Mouse (Mus musculus) ES-E14 (cell line): ENCODE data around the gene Ywhaq. TPM values are rescaled to one million over a fixed set of nuclear protein-coding genes. Genes with fewer than 3 reads are reported as not detected.

ENCODE experiments used
- DNase-seq: peaks from one replicate; pipeline ENCODE4 v3.0.0-alpha.2; 2013; ENCODE audit warnings: low read depth, low spot score
- H3K27ac ChIP-seq: 2 replicates; pipeline ENCODE4 v1.5.1; 2012; ENCODE audit warnings: low read depth, mild to moderate bottlenecking, low read length, moderate library complexity, mixed read lengths; ENCODE audit not compliant: poor library complexity, insufficient read depth, severe bottlenecking
- H3K36me3 ChIP-seq: 2 replicates; pipeline ENCODE4 v1.6.1; 2012; ENCODE audit warnings: mild to moderate bottlenecking, low read length, moderate library complexity, mixed read lengths; ENCODE audit not compliant: control insufficient read depth, poor library complexity, insufficient read depth, severe bottlenecking
- H3K4me1 ChIP-seq, 2 experiments: fragments of 150-350 bp in 1 of 2; sonication (generic) in 1 of 2; 2 replicates each; pipeline ENCODE4 v1.6.1; 2012; ENCODE audit warnings: low read length in 2 of 2, mild to moderate bottlenecking in 1 of 2, mixed read lengths in 1 of 2; ENCODE audit not compliant: control insufficient read depth in 2 of 2, insufficient read depth in 2 of 2, poor library complexity in 1 of 2
- H3K4me3 ChIP-seq, 2 experiments: fragments of 150-350 bp in 1 of 2; sonication (generic) in 1 of 2; 2 replicates each; pipeline ENCODE4 v1.5.1; 2012; ENCODE audit warnings: low read length in 2 of 2, low read depth in 1 of 2, mild to moderate bottlenecking in 1 of 2, mixed read lengths in 1 of 2; ENCODE audit not compliant: insufficient read depth in 1 of 2, poor library complexity in 1 of 2, severe bottlenecking in 1 of 2
- H3K9ac ChIP-seq: 2 replicates; pipeline ENCODE4 v1.6.1; 2012; ENCODE audit warnings: low read depth, mild to moderate bottlenecking, low read length, mixed read lengths; ENCODE audit not compliant: poor library complexity, insufficient read depth, severe bottlenecking
- H3K9me3 ChIP-seq: fragments of 150-350 bp; sonication (generic); 2 replicates; pipeline ENCODE4 v1.6.1; 2012; ENCODE audit warnings: low read depth, mild to moderate bottlenecking, low read length; ENCODE audit not compliant: control insufficient read depth, insufficient read depth
- CHD2 ChIP-seq: IDR thresholded peaks from 2 replicates; pipeline ENCODE4 v1.6.1; 2014; ENCODE audit warnings: mild to moderate bottlenecking, low read depth, low read length, inconsistent platforms
- HCFC1 ChIP-seq: IDR thresholded peaks from 2 replicates; pipeline ENCODE4 v1.6.1; 2012; ENCODE audit warnings: low read length, inconsistent platforms, borderline replicate concordance; ENCODE audit not compliant: insufficient read depth
- MAFK ChIP-seq: IDR thresholded peaks from 2 replicates; pipeline ENCODE4 v1.6.1; 2014; ENCODE audit warnings: mild to moderate bottlenecking, low read depth, low read length, inconsistent platforms; ENCODE audit not compliant: insufficient read depth
- ZC3H11A ChIP-seq: IDR thresholded peaks from 2 replicates; pipeline ENCODE4 v1.6.1; 2012; ENCODE audit warnings: low read depth, mild to moderate bottlenecking, inconsistent platforms, low read length, borderline replicate concordance
- ZNF384 ChIP-seq: IDR thresholded peaks from 2 replicates; pipeline ENCODE4 v1.6.1; 2012; ENCODE audit warnings: low read depth, low read length, inconsistent platforms
- in situ Hi-C, 2 experiments: fragments of 600-800 bp; cut with MboI; formaldehyde crosslinking; loops; one replicate each; pipeline ENCODE4 v1.15.1; 2025; ENCODE audit warnings: low sequenced_read_pairs in 2 of 2, inconsistent platforms in 1 of 2; ENCODE audit not compliant: unreplicated experiment in 2 of 2
- total RNA-seq: library from RNA; depleted of rRNA; stranded (reverse); fragments of 300-350 nt; gene quantifications from 2 replicates; pipeline ENCODE4 v1.2.3, GENCODE M21; 2012

The Ywhaq gene
- total RNA-seq, 1 experiment: 596 TPM

- in situ Hi-C loops: no loop called here
- no peak for DNase-seq
- Histone ChIP-seq H3K9ac (no peak overlapping the region), H3K27ac (no peak overlapping the region), H3K9me3 (no peaks in the 10 kb centered on the region), H3K4me1 (peaks cover 0 to 3% of the 10 kb centered on the region in 2 experiments; a peak in 1 of 4 replicates), H3K4me3 (no peak overlapping the region), H3K36me3 (no peaks in the 10 kb centered on the region; the same call in 1 of the 2 replicates)
- TF ChIP-seq MAFK: no peak
- no peak for TF ChIP-seq ZNF384
- TF ChIP-seq ZC3H11A: no peak
- TF ChIP-seq CHD2: no peak
- no peak for TF ChIP-seq HCFC1
Observed at GRCm38 (mm10) chr12:21369087-21369410, 48.4 kb downstream of the Ywhaq start.

GRCm38 (mm10) chr12:21368376-21369086 lies 48.9 kb downstream of the Ywhaq start:
- TF ChIP-seq CHD2: no peak
- Histone ChIP-seq H3K9me3 (no peaks in the 10 kb centered on the region), H3K27ac (no peak overlapping the region; the same call in 1 of the 2 replicates), H3K9ac (no peak overlapping the region; the same call in 1 of the 2 replicates), H3K4me1 (peaks cover 0 to 3% of the 10 kb centered on the region in 2 experiments; a peak in 1 of 4 replicates), H3K36me3 (no peaks in the 10 kb centered on the region; the same call in 1 of the 2 replicates), H3K4me3 (no peak overlapping the region)
- in situ Hi-C loops: no loop called here
- no peak for DNase-seq

DNA sequence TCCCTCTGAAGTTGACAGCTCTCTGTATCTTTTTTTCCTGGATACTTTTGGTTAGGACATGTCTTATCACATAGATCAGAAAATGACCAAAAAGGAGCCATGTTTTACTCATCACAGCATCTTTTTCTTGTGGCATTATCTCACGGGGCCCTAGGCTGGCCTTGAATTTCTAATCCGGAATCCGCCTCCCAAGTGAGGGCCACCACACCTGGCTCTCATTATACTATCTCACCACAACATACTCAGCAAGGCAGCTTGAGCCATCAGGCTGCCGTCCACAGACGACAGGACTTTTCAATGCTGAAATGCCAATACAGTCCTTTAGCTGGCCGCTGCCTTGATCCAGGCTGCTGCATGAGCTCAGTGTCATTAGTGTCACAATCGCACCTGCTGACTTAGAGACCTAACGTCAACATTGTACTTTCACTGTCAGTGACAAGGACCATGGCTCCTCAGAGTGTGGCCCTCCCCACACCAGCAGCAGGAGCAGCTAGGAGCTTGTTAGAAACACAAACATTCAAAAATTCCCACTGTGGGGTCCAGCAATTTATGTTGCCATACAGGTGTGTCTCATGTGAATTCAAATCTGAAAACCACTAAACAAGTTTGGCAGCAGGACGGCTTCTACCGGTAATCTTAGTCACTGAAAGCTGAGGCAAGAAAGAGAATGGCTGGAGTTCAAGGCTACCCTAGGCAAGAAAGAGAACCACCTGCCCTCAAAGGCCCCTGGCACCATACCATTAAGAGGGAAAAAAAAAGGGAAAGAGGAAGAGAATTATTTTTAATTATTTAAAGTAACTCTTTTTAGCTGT lies 52.6 kb downstream of the Ywhaq start:
- Histone ChIP-seq H3K4me3 (no peak overlapping the region), H3K9ac (no peak overlapping the region), H3K27ac (no peak overlapping the region), H3K36me3 (no peaks in the 10 kb centered on the region; the same call in none of the 2 replicates), H3K9me3 (no peaks in the 10 kb centered on the region), H3K4me1 (peaks cover 3 to 4% of the 10 kb centered on the region in 2 experiments; a peak in 2 of 4 replicates)
- no peak for DNase-seq
- in situ Hi-C loops: no loop called here
- TF ChIP-seq HCFC1 (no peak), CHD2 (no peak), ZC3H11A (no peak), ZNF384 (no peak), MAFK (no peak)

DNA sequence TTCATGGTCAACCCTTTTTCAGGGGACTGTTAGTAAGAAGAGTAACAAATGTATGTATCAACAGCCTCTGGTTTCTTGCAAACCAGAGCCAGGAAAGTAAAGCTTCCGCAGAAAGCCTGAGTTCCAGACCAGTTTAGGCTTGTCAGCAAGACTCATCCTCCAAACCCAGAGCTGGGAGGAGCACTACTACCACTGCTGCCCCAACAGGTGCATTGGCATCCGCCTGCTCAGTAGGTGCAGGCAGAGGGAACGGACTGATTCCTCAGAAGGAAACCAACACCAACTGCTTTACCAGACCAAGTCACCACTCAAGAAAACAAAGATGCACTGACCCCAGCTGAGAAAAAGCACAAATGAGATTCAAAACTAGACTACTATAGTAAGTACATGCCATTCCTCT lies 54.2 kb downstream of the Ywhaq start:
- H3K4me1 ChIP-seq: peaks cover 0 to 4% of the 10 kb centered on the region in 2 experiments; a peak in 1 of 4 replicates
- no peak for TF ChIP-seq MAFK
- TF ChIP-seq ZNF384: no peak
- TF ChIP-seq CHD2: no peak
- no peak for TF ChIP-seq ZC3H11A
- no peak for TF ChIP-seq HCFC1
- H3K9ac ChIP-seq: no peak overlapping the region
- no peak overlapping the region for H3K27ac ChIP-seq
- in situ Hi-C loops: no loop called here
- no peaks in the 10 kb centered on the region; the same call in none of the 2 replicates for H3K36me3 ChIP-seq
- H3K9me3 ChIP-seq: no peaks in the 10 kb centered on the region
- DNase-seq: no peak
- no peak overlapping the region for H3K4me3 ChIP-seq
